Mouse (Mus musculus): ENCODE measurements at regions not wholly inside any gene's neighbourhood (a gene's known extent, or its start where the extent isn't known, plus 50 kb on each side); places are given as distances from the start of the nearest gene placed in this dataset.

DNA sequence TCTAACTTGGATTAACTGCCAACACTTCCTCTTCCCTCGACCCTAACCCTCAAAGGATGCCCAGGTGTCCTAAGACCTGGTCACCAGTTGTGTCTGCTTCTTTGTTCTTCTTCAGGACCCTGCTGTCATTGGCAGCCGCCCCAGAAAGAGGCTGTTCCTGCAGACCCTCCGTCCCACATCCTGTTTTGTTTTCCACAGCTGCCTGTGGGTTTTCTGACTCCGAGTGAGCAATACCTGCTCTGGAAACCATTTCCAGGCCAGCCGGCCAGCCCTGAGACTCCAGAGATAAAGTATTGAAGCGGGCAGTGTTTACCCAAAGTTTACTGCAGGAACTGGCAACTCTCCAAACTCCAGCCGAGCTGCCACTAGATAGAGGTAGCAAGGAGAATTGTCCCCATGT, 337.2 kb upstream of the Noct start:
- DNase-seq (ENCODE audit: low spot score) = no peak

DNA sequence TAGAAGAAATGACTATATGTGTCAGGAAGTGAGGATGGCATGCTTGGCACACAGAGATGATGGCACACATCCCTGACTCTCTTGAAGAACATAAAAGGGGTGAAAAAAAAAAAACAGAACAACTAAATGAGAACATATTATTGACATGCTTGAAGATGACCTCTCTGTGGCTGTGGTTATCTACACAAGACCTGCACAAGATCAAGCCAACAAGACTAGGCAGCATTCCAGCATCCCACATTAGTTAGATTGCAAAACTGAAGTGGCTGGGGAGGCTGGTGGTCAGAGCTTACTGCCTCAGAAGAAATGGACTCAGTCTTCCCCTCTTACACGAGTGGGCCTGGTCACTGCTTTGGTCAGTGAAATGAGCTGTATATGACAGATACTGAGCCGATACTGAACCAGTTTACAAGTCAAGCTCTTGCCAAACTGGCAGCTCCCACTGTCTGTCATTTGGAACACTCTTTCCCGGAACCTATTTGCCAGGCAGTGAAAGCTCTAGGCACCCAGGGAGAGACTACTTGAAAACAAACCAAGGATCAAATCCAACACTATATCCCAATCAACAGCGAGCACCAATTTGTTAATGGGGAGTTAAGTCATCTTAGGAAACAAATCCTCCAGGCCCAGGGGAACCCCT, 335.6 kb upstream of the Noct start:
- no peak for DNase-seq (ENCODE audit: low spot score)

DNA sequence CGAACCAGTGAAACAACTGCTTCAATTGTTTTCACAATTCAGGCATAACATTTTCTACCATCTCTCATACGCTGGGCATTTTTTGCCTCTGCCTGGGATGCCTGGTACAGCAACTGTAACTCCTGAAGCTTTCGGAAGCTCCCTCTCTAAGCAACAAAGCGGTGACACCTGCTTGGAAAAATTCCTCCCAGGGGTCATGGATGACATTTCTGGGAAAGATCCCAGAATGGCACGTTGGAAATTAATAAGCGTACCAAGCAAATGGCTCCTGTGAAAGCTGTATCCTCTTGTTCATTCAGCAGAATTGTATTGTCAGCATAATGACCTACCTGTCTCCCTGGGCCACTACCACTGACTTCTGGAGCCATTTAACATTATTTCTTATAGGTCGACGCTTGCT, 333.7 kb upstream of the Noct start:
- no peak for DNase-seq (ENCODE audit: low spot score)

DNA sequence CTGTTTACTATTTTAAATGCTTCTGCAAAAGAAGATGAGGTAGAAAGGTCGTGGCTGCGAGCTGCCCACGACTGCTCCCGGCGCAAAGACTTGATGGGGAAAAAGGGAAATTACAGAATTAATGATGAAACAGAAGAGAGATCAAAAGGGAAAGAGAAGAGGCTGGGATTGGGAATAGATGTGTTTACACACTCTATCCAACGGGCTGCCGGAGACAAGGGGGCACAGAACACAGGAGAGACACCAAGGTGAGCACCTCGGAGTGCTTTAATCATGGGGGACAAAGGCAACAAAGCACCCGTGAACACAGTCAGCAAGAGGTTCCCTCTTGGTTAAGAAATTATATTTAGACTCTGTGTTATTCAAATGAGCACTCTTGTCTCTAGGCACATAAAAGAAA, 326.1 kb upstream of the Noct start:
- DNase-seq (ENCODE audit: low spot score) = no peak

DNA sequence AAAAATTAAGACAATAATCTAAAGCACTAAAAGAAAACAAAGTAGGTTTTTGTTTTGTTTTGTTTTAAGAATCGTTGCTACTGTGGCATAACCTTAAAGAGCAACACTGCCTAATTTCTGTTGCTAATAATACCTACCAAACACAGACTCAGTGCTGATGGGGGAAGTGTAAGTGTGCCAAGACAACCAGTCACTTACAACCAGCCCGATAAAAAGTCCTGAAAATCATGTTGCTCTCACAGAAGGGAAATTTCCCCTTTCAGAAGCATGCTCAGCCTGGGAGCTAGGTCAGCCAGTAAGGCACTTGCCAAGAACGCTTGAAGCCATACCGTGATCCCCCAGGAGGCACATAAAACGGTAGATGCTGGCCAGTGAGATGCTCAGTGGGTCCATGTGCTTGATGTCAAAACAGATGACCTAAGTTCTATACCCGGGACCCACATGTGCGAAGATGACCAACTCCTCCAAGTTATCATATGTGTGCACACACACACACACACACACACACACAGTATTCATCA, 324.4 kb upstream of the Noct start:
- DNase-seq (ENCODE audit: low spot score) = no peak

DNA sequence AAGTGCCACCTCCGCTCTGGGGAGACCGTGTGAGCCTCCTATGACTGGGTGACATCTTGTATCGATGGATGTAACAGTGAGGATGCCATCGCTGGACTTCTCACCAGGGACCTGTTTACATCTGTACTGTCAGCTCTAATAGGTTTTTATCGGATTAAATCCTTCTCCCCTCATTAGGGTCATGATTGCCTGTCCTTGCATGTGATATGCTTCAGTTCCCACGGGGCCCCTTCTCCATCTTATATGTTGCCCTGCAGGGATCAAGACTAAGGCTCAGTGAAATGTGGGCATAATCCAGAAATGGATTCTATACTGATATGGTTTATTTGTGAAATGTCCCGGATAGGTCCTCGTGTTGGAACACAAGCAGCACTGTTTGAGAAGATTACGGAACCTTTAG, 323.7 kb upstream of the Noct start:
- DNase-seq (ENCODE audit: low spot score) = no peak

DNA sequence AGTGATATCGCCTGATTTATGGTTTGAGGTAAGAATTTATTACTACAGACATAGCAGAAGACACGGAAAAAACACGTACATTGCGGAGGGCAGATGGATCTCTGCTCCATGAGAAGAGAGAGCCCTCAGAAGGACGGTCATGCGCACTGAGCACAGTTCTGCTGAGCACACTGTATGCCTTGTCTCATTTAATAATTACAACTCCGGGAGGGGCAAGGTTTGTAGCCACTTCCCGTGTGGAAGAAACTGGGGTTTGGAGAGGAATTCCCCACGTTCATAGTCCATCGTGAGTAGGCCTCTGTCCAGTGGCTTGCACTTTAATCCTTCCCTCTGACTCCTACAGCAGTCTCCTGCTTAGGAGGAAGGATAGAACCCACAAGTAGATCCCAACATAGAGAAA, 322.9 kb upstream of the Noct start:
- DNase-seq (ENCODE audit: low spot score) = no peak

DNA sequence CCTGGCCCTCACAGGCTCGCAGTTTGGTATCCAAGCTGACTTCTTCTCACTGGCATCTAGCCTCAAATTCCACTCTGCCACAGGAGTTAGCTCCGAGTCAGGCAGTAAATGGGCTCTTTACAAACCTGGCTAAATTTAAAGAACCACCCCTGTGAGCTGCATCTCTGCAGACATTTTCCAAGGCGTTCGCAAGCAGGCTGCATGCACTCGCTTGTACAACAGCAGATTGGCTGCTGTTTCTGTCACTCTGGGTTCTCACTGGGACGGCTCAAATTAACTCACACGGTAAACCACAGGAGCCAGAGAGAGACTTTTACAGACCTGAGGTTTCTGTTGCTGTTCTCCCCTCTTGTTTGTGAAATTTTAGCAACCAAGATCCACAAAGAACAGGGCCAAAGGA, 321.3 kb upstream of the Noct start:
- DNase-seq (ENCODE audit: low spot score) = no peak

DNA sequence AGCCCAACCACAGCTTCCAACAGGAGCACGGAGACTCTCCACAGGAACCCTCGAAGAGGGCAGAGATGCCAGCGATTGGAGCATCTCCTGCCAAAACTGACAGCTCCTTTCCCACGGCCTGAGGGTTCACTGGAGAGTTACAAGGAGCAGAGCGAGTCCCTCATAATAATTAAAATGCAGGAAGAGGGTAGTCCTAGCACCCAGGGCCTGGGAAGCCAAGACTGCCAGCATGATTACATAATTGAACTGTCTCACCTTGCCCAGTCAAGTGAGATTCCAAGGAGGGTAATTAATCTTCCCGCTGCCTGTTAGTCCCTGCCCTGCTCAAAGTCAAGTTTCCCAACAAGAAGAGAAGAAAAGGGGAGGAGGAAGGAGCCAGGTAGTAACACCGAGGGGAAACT, 319.5 kb upstream of the Noct start:
- no peak for DNase-seq (ENCODE audit: low spot score)

DNA sequence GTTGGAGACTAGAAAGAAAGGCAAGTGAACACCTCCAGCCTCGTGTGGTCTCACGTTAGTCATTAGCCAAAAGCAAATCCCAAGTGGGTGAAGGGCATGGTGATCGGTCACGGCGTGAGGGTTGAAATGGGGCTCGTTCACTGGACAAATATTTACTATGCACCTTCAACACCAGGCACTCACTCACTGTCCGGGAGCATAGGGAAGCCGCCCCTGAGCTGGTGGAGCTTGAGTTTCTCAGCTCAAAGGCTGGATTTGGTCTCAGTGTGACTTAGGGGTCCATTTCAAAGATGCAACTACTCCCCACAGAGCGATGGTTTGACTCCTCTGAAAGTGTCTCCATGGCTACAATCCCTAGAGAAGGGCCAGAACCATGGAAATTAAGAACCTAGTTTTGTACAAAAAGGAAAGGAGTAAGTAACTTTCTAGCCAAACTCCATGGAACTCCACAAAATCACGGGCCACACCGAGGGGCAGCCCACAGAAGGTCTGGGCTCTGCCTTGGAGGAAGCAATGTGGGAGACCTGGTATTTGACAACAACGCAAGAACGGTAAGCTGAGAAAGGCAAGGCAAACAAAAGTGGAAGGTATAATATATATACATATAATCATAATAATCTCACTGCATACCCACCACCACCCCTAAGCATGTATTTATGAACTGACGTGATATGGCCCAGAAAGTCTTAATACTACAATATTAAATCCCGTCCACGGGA, 318.8 kb upstream of the Noct start:
- no peak for DNase-seq (ENCODE audit: low spot score)

DNA sequence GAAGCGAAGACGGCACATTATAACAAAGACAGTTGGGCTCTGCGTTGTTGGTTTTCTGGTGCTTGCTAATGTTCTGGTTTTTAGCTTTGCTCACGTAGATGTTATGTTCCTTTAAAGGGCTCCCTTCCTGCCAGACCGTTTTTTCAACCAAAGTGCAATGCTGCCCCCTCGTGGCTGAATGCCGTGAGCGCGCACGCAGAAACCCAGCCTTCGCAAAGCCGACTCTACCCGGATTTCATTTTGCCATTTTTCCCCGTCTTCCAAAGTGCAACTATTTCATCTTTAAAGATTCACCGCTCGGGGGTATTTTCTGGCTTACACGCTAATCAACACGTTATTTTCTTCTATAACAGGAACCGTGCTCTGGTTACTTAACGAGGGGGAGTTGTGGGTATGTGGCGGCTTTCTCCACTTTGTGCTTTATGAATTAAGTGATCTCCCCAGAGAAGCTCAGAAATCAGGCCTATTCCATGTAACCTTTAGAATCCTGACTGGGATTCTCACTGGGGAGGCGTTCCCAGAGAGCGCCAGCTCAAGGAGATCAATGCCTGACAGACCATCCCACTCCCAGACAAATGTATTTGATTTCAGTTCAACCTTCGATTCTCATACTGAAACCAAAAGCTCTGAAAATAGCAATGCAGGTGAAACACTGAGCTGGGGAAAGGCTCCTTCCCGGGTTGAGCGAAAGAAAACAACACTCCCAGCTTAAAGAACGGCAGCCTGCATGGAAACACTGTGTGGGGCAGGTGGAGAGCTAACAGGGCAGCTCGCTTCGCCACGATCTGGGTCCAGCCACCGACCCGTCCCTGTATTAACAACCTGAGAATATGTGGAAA, 318.0 kb upstream of the Noct start:
- DNase-seq (ENCODE audit: low spot score) = peak; percentile 88

DNA sequence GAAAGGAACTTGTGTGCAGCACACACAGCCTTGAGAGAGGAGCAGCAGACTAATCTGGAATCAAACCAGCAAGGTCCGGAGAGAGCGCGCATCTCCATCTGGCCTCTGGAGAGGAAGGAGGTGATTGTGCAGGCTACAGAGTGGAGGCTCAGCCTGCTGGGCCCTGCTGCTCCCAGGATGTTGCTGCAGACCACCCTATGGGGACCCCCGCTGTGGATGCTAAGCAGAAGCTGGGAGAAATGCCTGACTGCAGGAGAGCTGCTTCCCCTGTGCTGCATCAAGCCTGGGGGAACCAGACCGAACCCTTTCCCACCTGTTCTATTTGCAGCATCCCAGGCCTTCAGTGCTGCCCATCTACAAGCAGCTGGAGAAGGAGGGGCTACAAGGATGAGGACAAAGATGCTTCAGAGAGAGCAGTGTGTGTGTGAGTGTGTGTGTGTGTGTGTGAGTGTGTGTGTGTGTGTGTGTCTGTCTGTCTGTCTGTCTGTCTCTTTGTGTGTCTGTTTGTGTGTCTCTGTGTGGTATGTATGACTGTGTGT, 311.2 kb upstream of the Noct start:
- no peak for DNase-seq (ENCODE audit: low spot score)

DNA sequence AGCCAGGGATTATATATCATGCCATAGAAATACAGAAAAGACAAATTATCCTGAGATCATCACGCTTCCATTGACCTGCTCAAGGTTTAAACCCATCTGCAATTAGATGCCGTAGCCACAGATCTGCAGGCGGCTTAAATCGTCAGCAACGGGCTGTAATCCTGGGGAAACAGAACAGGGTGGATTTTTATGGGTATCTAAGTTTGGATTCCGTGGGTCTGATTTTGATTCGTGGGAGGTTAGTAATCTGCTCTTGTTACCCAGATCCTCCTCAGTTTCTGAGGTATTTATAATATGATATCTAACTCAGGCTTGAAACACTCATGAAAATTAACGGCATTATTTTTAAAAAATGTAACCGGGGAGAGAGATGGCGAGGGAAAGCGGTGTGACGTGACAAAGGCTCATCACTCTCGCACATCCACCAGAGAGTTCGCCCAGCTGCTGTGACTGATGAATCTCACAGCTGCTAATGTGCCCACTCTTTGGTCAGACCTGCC, 309.3 kb upstream of the Noct start:
- no peak for DNase-seq (ENCODE audit: low spot score)

DNA sequence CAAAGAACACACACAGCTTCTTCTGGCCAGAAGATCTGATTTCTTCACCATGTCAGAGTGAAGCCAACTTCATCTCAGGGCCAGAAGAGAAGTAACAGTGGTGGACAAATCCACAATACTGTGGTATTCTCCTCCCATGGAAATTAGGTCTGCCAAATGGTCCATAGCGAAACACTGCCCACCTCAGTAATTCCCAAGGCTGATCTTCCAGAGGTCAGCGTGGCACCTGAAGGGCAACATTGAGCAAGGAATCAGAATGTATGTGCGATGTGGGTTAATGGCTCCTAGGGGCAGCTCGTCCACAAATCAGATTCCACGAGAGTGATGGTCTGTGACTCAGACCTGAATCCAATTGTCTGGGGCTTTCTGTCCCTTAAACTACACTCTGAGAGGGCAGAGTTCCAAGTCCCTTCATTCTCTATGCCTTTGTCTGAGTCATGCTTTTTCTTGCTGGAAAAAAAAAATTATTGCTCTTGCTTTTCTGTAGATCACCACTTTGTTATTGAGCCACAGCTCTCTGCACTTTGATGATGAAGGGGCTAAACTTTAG, 307.9 kb upstream of the Noct start:
- no peak for DNase-seq (ENCODE audit: low spot score)

DNA sequence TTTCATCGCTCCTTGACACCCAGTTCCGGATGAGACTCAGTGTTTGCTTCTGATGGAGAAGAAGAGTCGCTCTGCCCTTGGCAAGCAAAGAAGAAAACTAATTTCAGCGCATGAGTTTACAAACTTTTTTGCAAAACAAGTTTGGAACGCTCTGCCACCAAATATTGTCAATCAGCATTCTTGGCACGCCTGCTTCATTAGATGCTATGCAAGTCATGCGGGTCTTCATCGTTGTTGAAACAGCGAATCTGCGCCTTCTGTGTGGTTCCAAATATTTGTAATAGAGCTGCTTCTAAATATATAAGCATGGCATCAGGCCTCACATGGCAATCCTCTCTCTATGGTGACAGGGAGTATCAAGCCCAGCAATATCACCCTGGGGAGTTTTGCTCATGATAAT, 301.9 kb upstream of the Noct start:
- no peak for DNase-seq (ENCODE audit: low spot score)

DNA sequence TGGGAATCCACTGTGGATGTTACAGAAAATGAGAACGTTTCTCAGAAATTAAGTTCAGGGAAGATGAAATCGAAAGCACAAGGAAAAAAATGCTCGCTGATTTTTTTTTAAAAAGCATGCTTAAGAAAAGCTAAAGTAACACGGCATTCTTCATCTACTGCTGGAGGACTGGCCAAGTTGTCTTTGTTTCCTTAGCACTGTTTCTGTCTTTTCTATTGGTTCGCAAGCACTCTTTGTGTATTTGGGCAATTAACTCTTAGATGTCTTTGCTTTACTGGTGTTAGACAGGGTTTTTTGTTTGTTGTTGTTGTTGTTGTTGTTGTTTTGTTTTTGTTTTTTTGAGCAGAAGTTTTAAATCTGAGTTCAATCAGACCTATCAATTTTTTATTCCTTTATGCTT, 301.4 kb upstream of the Noct start:
- DNase-seq (ENCODE audit: low spot score) = no peak

DNA sequence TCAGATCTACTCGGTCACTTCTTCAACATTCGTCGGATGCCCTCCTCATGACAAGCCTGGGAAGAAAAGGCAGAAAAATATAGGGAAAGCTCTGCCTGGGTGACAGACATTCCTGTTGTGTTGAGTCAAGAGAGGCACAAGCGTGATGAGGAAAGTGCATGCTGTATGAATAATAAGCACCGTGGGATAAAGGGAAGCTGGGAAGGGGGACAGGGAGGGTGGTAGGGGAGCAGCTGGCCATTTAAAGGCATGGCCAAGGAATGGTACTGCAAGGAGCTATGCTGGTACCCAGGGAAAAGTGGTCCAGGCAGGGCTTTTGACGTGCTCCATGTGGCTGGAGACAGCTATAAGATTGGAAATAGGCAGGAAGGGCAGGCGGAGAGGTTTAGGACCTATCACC, 300.9 kb upstream of the Noct start:
- DNase-seq (ENCODE audit: low spot score) = no peak

DNA sequence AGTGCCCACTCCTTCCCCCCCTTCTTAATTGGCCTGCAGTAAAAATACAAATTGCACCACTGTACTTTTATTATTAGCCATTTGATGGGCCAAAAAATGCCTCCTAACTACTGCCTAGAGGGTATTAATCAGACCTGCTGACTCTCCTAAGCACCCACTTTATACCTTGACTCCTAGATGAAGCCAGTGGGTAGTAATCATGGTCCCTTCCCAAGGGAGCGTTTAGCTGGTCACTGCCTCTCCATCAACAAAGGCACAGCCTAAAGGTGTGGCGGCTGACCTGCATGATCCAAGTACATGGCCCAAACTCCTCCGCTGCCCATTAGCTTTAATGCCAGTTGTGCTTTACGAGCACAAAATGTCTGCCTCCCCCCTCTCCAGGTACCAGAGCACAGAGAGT, 296.9 kb upstream of the Noct start:
- no peak for DNase-seq (ENCODE audit: low spot score)

DNA sequence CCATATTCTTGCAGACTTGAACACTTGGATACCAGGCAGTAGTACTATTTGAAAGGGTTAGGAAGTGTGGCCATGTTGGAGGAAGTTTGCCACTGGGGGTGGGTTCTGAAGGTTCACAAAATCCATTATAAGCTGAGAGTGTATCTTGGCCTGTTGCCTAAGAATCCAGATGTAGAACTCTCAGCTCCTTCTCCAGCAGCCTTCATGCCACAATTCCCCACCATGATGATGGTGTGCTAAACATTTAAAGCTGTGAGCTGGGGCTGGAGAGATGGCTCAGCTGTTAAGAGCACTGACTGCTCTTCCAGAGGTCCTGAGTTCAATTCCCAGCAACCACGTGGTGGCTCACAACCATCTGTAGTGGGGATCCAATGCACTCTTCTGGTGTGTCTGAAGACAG, 295.2 kb upstream of the Noct start:
- DNase-seq (ENCODE audit: low spot score) = no peak

DNA sequence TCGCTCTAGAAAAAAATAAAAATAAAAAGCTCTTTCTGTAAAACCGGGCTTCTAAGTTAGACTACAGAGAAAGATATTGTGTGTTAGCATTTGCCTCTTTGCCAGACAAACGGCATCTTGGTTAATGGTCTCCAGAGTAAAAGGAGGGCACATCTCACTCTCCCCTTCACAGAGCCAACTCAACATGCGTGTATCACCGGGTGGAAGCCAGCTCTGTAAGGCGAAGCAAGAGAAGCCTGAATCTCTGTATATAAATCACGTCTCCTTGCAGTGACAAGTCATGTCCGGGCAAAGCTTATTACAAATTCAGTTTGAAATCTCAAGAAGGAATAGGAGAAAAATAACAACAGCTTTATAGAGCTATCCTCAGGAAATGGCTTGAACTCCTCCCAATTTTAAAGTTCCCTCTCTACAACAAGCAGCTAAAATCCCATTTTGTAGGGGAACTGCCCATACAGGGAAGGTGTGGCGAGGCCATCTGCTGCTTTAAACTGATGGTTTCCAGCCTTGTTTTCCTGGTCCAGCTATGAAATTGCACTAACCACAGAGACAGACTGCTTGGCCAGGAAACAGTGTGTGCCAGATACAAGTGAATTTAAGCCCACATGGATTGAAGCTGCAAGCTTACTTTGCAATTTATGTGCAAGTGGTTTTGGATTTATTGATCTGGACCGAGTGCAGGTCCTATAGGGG, 291.7 kb upstream of the Noct start:
- no peak for DNase-seq (ENCODE audit: low spot score)

DNA sequence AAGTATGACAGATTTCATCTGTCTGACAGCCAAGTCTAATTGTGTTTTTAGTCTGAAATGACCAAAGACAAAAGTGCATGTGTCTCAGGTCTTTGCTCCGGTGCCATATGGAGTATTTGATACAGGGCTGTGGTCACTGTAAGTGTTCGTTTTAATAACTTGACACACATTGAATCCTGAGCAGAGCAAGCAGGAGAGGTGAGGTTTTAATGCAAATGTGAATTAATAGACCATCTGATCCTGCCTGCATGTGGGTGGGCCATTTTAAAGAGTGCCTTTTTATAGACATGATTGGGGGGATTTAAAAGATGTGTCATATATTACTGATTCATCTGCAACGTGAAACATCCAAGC, 291.2 kb upstream of the Noct start:
- DNase-seq (ENCODE audit: low spot score) = no peak

DNA sequence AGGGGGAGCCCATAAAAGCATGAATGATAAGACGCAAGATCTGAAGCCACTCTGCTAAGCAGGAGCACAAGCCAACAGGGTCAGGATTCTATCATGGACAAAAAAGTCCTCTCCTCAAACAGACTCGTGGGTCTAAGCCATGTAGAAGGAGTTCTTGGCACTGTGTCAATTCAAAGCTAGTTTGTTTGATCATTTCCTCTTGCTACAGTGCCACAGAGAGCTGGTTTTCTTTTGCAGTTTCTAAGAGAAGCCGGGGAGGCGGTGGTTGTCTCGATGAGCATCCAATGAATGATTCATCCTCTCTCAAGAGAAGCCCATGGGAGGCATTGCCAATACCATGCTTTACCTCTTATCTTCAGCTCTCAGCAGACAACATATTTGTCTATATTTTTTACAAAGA, 284.6 kb upstream of the Noct start:
- no peak for DNase-seq (ENCODE audit: low spot score)
